Mouse (Mus musculus) heart, postnatal 36 days (tissue): ENCODE data around the gene Fbxo36. TPM values are rescaled to one million over a fixed set of nuclear protein-coding genes. Genes with fewer than 3 reads are reported as not detected.

Source experiments
- DNase-seq, 2 experiments: peaks; one replicate each; pipeline ENCODE4 v3.0.0; 2021 to 2022
- intact Hi-C: fragments of 180-260 bp; cut with DNase I; formaldehyde crosslinking; loops from one replicate; pipeline ENCODE4 v1.15.1; 2025
- total RNA-seq, 2 experiments: library from RNA; stranded (reverse); gene quantifications; 2 replicates each; pipeline ENCODE4 v1.2.3; 2021

The Fbxo36 gene
- total RNA-seq, 2 experiments from 2014 or later = 1.5 to 1.8 TPM

- intact Hi-C loops = loop anchor here (2.0 kb wide), 1 partner anchor 151 kb away; no protein-coding TSS in a partner anchor
- no peak for DNase-seq
These were observed 46.3 kb downstream of the Fbxo36 start for GRCm38 (mm10) chr1:84885921-84886320.

- DNase-seq = no peak
- intact Hi-C loops = no loop called here
These were observed 49.8 kb downstream of the Fbxo36 start for GRCm38 (mm10) chr1:84889330-84890004.

GRCm38 (mm10) chr1:84890005-84890393 is 50.4 kb downstream of the Fbxo36 start:
- intact Hi-C loops = no loop called here
- DNase-seq = no peak

- intact Hi-C loops = no loop called here
- DNase-seq = no peak
These were observed 50.9 kb downstream of the Fbxo36 start for GRCm38 (mm10) chr1:84890503-84890902.

GRCm38 (mm10) chr1:84891746-84892145 is 52.1 kb downstream of the Fbxo36 start:
- no peak for DNase-seq
- intact Hi-C loops = no loop called here

GRCm38 (mm10) chr1:84897364-84897763 is 57.7 kb downstream of the Fbxo36 start:
- intact Hi-C loops = no loop called here

GRCm38 (mm10) chr1:84899156-84899555 is 59.5 kb downstream of the Fbxo36 start:
- intact Hi-C loops = no loop called here

More at GRCm38 (mm10) chr1:84897364-84897763, 57.7 kb downstream of the Fbxo36 start:
- no peak for DNase-seq

GRCm38 (mm10) chr1:84904467-84904866 is 64.8 kb downstream of the Fbxo36 start:
- intact Hi-C loops = no loop called here

More at GRCm38 (mm10) chr1:84899156-84899555, 59.5 kb downstream of the Fbxo36 start:
- DNase-seq = no peak

GRCm38 (mm10) chr1:84910177-84910804 is 70.7 kb downstream of the Fbxo36 start:
- intact Hi-C loops = no loop called here
- no peak for DNase-seq

More at GRCm38 (mm10) chr1:84904467-84904866, 64.8 kb downstream of the Fbxo36 start:
- DNase-seq = no peak

- intact Hi-C loops = no loop called here
- DNase-seq = no peak
These were observed 72.9 kb downstream of the Fbxo36 start for GRCm38 (mm10) chr1:84912571-84912970.

GRCm38 (mm10) chr1:84915010-84915409 is 75.4 kb downstream of the Fbxo36 start:
- DNase-seq = no peak
- intact Hi-C loops = no loop called here

GRCm38 (mm10) chr1:84918865-84919264 is 79.2 kb downstream of the Fbxo36 start:
- intact Hi-C loops = no loop called here
- DNase-seq = no peak

- intact Hi-C loops = no loop called here
These were observed 83.8 kb downstream of the Fbxo36 start for GRCm38 (mm10) chr1:84923432-84923831.

GRCm38 (mm10) chr1:84924134-84924533 is 84.5 kb downstream of the Fbxo36 start:
- intact Hi-C loops = no loop called here
- DNase-seq = no peak

More at GRCm38 (mm10) chr1:84923432-84923831, 83.8 kb downstream of the Fbxo36 start:
- DNase-seq = no peak

GRCm38 (mm10) chr1:84925599-84925998 is 86.0 kb downstream of the Fbxo36 start:
- no peak for DNase-seq
- intact Hi-C loops = no loop called here

- intact Hi-C loops = no loop called here
These were observed 94.0 kb downstream of the Fbxo36 start for GRCm38 (mm10) chr1:84933472-84934150.

GRCm38 (mm10) chr1:84934151-84934502 is 94.5 kb downstream of the Fbxo36 start:
- no peak for DNase-seq
- intact Hi-C loops = no loop called here

More at GRCm38 (mm10) chr1:84933472-84934150, 94.0 kb downstream of the Fbxo36 start:
- peak; percentile 72 to 80 for DNase-seq

GRCm38 (mm10) chr1:84934503-84935333 is 95.1 kb downstream of the Fbxo36 start, which contains the start of gene Slc16a14:
TSS of gene Slc16a14 (minus strand) at chr1:84935134.
- intact Hi-C loops = no loop called here
- DNase-seq = peak in 1 of 2 experiments; percentile 22

- intact Hi-C loops = no loop called here
- DNase-seq = peak; percentile 27 to 40
These were observed 96.0 kb downstream of the Fbxo36 start for GRCm38 (mm10) chr1:84935668-84936067.

GRCm38 (mm10) chr1:84936716-84937510 is 97.3 kb downstream of the Fbxo36 start:
- intact Hi-C loops = no loop called here
- DNase-seq = no peak
